Mouse (Mus musculus) heart, postnatal 0 days (tissue): ENCODE measurements around the gene Xbp1.

Experiments used
- CTCF ChIP-seq: IDR thresholded peaks from 2 replicates; pipeline ENCODE4 v1.5.1; 2016; ENCODE audit warnings: antibody characterized with exemption, control low read depth, low read depth
- EP300 ChIP-seq: IDR thresholded peaks from 2 replicates; pipeline ENCODE4 v1.6.1; 2016; ENCODE audit warnings: antibody characterized with exemption, low read depth

DNA sequence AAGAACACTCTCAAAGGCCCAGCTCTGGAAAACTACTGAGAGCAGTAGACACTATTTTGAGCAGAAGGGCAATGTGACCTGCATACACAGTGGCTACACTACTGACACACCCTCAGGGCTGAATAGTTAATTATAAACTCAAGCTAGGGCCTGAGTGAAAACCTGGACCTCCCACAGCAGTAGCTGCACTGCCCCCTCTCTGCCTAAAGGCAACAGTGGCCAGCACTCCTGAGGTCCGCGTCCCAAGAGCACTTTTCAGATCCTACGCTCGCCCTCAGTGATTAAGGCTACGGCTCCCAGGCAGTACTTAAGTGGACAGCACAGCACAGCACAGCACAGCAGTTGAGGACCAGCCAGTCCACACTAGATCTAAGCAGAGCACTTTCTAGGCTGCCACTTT, 12.6 kb downstream of the Xbp1 start:
- TF ChIP-seq EP300 (no peak), CTCF (peak; percentile 40)
